Mouse (Mus musculus) liver, embryonic 12.5 days (tissue): ENCODE data around the gene Ccdc63. TPM values are rescaled to one million over a fixed set of nuclear protein-coding genes. Genes with fewer than 3 reads are reported as not detected.
A peak's percentile ranks its signal among the peaks of the same experiment; 100 is the strongest.

Experiments
- ATAC-seq: fragments of 200-750 bp; cut with Nextera tagmentation; 2 replicates; pipeline ENCODE4 v1.8.0; 2017; ENCODE audit warnings: moderate number of reproducible peaks, mild to moderate bottlenecking, moderate library complexity
- H3K27ac ChIP-seq: fragments of 300-500 bp; sonication (generic); 2 replicates; pipeline ENCODE4 v1.5.1; 2016; ENCODE audit warnings: mild to moderate bottlenecking
- H3K27me3 ChIP-seq: fragments of 300-500 bp; sonication (generic); replicated peaks from 2 replicates; pipeline ENCODE4 v1.6.1; 2016; ENCODE audit warnings: mild to moderate bottlenecking, moderate library complexity
- H3K36me3 ChIP-seq: fragments of 300-500 bp; sonication (generic); 2 replicates; pipeline ENCODE4 v1.6.1; 2016; ENCODE audit warnings: mild to moderate bottlenecking, moderate library complexity
- H3K4me1 ChIP-seq: fragments of 300-500 bp; sonication (generic); 2 replicates; pipeline ENCODE4 v1.6.1; 2016
- H3K4me2 ChIP-seq: fragments of 300-500 bp; sonication (generic); 2 replicates; pipeline ENCODE4 v1.6.1; 2016; ENCODE audit warnings: mild to moderate bottlenecking, moderate library complexity
- H3K4me3 ChIP-seq: fragments of 300-500 bp; sonication (generic); 2 replicates; pipeline ENCODE4 v1.5.1; 2016; ENCODE audit warnings: mild to moderate bottlenecking, moderate library complexity
- H3K9ac ChIP-seq: fragments of 300-500 bp; sonication (generic); 2 replicates; pipeline ENCODE4 v1.6.1; 2016; ENCODE audit warnings: mild to moderate bottlenecking, moderate library complexity
- H3K9me3 ChIP-seq: fragments of 300-500 bp; sonication (generic); replicated peaks from 2 replicates; pipeline ENCODE4 v1.6.1; 2016; ENCODE audit warnings: mild to moderate bottlenecking, moderate library complexity
- WGBS: fragments of 180-500 bp; shearing (Covaris S2); methylation state at CpG from one replicate; pipeline ENCODE4 v1.1.7; 2016; ENCODE audit not compliant: insufficient replicate concordance; 5-methylcytosine and 5-hydroxymethylcytosine counted together
- polyA plus RNA-seq: library from polyadenylated mRNA; unstranded; fragments of >200 nt; fragmentation: Nextera tagmentation; extraction: Ambion mirVana; gene quantifications from 2 replicates; pipeline ENCODE4 v1.2.1, GENCODE M21; 2016

Ccdc63 gene
- polyA plus RNA-seq, 1 experiment from 2014 or later, result not detected

DNA sequence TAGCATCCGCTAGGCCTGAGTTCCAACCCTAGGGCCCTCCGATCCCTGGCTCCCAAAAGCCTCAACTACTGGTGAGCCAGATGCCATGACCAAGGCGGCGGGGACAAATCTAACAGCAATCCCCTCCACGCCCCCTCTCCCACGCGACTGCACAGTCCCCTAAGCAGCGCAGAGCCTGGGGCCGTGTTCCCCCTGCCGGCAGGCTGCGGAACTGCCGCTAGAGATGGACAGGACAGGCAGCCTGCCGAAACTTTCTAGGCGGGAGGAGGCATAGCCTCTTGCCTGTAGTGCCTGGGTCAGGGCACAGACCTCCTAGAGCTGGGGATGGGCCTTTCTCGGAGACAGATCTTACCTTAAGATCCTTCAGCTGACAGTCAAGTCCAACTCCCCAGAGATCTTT is 49.6 kb downstream of the Ccdc63 start:
- Histone ChIP-seq H3K4me1 (no peaks in the 10 kb centered on the region), H3K4me3 (no peak overlapping the region), H3K4me2 (no peak overlapping the region), H3K27ac (no peak overlapping the region), H3K9me3 (no peaks in the 10 kb centered on the region), H3K36me3 (no peaks in the 10 kb centered on the region), H3K9ac (no peak overlapping the region), H3K27me3 (peaks cover 10% of the 10 kb centered on the region; the same call in 1 of the 2 replicates)
- WGBS, result 13% methylated on average over 15 of the region's 15 CpGs
- no peak for ATAC-seq

DNA sequence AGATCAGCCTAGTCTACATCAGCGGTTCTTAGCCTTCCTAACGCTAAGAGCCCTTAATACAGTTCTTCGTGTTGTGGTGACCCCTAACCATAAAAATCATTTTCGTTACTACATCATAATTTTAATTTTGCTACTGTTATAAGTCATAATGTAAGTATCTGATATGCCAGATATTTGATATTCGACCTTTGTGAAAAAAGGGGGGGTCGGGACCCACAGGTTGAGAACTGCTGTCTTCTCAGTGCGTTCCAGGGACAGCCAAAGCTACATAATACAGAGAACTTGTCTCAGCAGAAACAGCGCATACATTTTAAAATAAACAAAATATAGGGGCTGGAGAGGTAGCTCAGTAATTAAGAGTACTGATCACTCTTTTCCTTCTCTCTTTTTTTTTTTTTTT is 51.0 kb downstream of the Ccdc63 start:
- H3K4me1 ChIP-seq, result peaks cover 7% of the 10 kb centered on the region
- H3K4me2 ChIP-seq, result no peak overlapping the region
- no peaks in the 10 kb centered on the region for H3K9me3 ChIP-seq
- H3K27me3 ChIP-seq, result peaks cover 10% of the 10 kb centered on the region; the same call in 1 of the 2 replicates
- H3K9ac ChIP-seq, result no peak overlapping the region
- ATAC-seq, result no peak
- H3K4me3 ChIP-seq, result no peak overlapping the region
- WGBS, result 71% methylated on average over 8 of the region's 8 CpGs
- no peak overlapping the region for H3K27ac ChIP-seq
- no peaks in the 10 kb centered on the region for H3K36me3 ChIP-seq

DNA sequence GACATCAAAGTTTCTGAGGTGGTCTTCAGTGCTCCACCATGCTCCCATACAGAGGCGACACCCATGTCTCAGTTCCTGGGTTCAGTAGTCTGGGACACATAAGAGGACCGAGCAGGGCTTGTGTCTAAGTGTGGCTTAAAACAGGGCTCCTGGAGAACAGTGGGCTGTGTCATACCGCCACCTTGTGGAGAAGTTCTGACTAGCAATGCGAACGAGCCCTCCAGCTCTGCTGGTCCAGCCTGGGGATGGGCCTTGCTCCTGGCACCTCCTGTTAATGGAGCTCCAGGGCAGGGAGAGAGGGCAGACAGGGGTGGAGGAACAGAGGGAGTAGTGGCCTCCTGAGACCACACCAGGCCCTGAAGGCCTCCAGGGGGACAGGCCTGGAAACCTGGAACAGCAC is 51.7 kb downstream of the Ccdc63 start:
- H3K4me2 ChIP-seq, result no peak overlapping the region
- ATAC-seq, result no peak
- no peak overlapping the region for H3K4me3 ChIP-seq
- H3K27ac ChIP-seq, result no peak overlapping the region
- H3K4me1 ChIP-seq, result peaks cover 13% of the 10 kb centered on the region
- H3K27me3 ChIP-seq, result peaks cover 10% of the 10 kb centered on the region; the same call in 1 of the 2 replicates
- no peaks in the 10 kb centered on the region for H3K36me3 ChIP-seq
- H3K9me3 ChIP-seq, result no peaks in the 10 kb centered on the region
- no peak overlapping the region for H3K9ac ChIP-seq
- WGBS, result 3% methylated on average over 5 of the region's 5 CpGs

DNA sequence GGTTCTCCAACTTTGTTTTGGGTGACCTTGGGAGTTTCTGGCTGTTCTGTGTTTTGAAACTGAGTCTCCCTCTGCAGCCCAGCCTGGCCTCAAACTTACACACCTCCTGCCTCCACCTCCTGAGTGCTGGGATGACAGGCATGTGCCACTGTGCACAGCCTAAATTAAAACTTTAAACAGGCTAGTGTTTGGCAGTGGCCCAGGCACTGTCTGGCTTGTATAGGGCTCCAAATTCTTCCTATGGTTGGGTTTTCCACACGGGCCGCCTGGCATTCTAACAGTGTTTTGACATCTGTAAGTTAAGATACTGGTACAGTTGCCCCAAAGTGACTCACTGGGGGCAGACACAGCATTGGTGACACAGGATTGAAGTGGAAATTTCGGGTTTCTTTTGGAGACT is 54.5 kb downstream of the Ccdc63 start:
- Histone ChIP-seq H3K4me3 (no peak overlapping the region), H3K27ac (no peak overlapping the region), H3K27me3 (no peaks in the 10 kb centered on the region), H3K4me1 (peaks cover 13% of the 10 kb centered on the region), H3K9ac (no peak overlapping the region), H3K4me2 (no peak overlapping the region), H3K36me3 (no peaks in the 10 kb centered on the region), H3K9me3 (no peaks in the 10 kb centered on the region)
- ATAC-seq, result no peak
- 54% methylated on average over 3 of the region's 3 CpGs for WGBS

DNA sequence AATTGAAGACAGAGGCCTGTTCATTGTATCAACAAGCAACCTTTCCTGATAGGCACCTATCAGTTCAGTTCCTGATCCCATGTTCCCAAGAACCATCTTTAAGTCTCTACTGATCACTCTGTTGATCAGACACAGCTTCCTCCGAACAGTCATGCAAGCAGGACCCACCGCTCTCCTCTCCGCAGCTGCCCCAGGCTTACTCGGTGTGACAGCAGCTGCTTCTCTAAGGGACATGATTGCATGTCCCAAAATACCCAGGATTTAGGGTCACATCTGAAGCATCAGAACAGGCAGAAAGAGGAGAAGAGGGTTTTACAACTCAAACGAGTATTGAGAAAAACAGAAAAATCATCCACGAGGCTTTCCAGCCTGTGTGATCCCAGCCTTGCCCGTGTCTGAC is 55.3 kb downstream of the Ccdc63 start:
- 65% methylated on average over 7 of the region's 7 CpGs for WGBS
- ATAC-seq, result no peak
- 0 out of 2 replicates have a peak overlapping the region, but pooled peaks have one; percentile 4 for H3K4me2 ChIP-seq

DNA sequence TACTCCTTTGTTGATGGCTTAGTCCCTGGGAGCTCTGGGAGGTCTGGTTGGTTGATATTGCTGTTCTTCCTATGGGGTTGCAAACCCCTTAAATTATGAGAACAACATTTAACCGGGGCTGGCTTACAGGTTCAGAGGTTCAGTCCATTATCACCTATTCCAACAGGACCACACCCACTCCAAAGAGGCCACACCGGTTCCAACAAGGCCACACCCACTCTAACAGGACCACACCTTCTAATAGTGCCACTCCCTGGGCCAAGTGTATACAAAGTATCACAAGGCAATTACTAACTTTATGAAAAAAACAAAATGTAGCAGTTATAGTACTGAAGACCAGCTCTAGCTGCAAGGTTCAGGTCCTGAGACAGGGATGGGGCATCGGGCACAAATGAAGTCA is 56.2 kb downstream of the Ccdc63 start:
- no peaks in the 10 kb centered on the region for H3K36me3 ChIP-seq
- H3K4me2 ChIP-seq, result peak overlapping the region; percentile 12; the same call in 1 of the 2 replicates
- H3K27me3 ChIP-seq, result no peaks in the 10 kb centered on the region
- no peaks in the 10 kb centered on the region for H3K9me3 ChIP-seq
- no peak overlapping the region for H3K27ac ChIP-seq
- H3K9ac ChIP-seq, result no peak overlapping the region
- no peak overlapping the region for H3K4me3 ChIP-seq
- 38% methylated on average over 3 of the region's 3 CpGs for WGBS
- no peak; the same call in 1 of the 2 replicates for ATAC-seq
- peaks cover 13% of the 10 kb centered on the region for H3K4me1 ChIP-seq

More for the DNA sequence above, 55.3 kb downstream of the Ccdc63 start:
- Histone ChIP-seq H3K36me3 (no peaks in the 10 kb centered on the region), H3K9ac (no peak overlapping the region), H3K4me3 (no peak overlapping the region), H3K27me3 (no peaks in the 10 kb centered on the region), H3K27ac (no peak overlapping the region), H3K4me1 (peaks cover 13% of the 10 kb centered on the region), H3K9me3 (no peaks in the 10 kb centered on the region)

DNA sequence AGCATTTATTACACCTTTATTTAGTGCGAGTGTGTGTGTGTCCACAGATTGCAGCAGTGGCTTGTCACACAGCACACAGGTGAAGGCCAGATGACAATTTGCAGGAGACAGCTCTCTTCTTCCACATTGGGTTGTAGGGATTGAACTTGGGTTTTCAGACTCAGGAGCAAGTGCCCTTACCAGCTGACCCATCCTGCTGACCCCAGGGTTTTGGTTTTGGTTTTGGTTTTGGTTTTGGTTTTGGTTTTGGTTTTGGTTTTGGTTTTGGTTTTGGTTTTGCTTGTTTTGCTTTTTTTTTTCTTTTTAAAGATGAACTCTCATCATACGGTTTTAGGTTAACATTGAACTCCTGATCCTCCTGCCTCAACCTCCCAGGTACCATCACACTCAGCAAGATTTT is 57.3 kb downstream of the Ccdc63 start:
- Histone ChIP-seq H3K9ac (no peak overlapping the region), H3K9me3 (no peaks in the 10 kb centered on the region), H3K4me2 (no peak overlapping the region), H3K36me3 (no peaks in the 10 kb centered on the region), H3K27ac (no peak overlapping the region), H3K4me3 (no peak overlapping the region), H3K27me3 (no peaks in the 10 kb centered on the region), H3K4me1 (peaks cover 13% of the 10 kb centered on the region)
- WGBS, result 65% methylated on average over 2 of the region's 2 CpGs
- no peak for ATAC-seq

DNA sequence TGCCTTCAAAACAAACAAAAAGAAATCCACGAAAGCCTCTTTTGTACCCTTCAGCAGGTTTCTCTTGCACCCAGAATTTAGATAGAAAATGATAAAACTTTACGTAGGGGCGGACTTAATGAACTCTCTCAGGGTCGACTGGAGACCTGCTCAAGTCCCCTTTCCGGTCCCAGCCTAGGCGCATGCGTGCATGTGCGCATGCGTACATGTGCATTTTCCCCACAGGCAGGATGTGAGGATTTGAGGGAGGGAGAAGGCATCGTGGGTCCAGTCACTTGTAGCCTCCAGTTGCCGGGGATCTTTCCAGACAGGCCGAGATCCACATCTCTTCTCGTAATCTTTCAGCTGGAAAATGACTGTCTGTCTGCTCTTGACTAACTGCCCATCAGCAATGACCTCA is 59.2 kb downstream of the Ccdc63 start:
- Histone ChIP-seq H3K4me3 (no peak overlapping the region), H3K4me2 (no peak overlapping the region), H3K27me3 (no peaks in the 10 kb centered on the region), H3K36me3 (no peaks in the 10 kb centered on the region), H3K27ac (no peak overlapping the region), H3K9ac (no peak overlapping the region), H3K9me3 (no peaks in the 10 kb centered on the region), H3K4me1 (peaks cover 13% of the 10 kb centered on the region)
- ATAC-seq, result no peak
- 76% methylated on average over 13 of the region's 13 CpGs for WGBS

DNA sequence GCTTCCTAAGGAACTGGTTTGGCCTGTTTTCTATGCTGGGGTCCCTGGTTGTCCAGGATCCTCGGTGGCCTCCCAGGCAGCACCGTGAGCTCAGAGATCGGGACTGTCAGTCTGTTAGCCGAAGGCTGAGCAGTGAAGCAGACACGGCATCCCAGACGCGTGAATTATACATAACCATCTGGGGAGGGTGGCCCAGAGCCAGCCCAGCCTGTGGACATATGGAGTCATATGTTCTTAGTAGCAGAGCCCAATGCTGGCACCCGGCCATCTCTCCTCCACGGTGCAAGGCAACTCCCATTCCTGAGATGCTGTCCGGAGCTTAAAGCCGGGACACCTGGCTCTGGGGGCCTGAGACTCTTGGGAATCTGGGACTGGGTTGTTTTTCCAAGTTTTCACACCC is 59.7 kb downstream of the Ccdc63 start:
- WGBS, result 80% methylated on average over 11 of the region's 11 CpGs
- ATAC-seq, result no peak

DNA sequence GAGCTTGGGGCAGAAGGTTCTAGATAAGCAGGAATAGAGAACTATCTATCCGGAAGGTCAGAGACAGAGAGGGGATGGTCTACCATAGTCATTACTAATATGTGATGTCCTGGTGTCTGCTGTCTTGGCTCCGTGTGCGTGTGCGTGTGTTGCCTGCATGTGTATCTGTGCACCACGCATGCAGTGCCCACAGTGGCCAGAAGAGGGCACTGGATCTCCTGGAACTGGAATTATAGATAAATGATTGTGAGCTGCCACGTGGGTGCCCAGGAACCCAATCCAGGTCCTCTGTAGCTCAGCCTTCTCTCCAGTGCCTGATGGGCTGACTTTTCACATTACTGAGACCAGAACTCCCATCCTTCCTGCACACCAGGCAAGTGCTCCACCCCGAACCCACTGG is 60.8 kb downstream of the Ccdc63 start:
- Histone ChIP-seq H3K36me3 (no peaks in the 10 kb centered on the region), H3K27ac (no peak overlapping the region), H3K4me2 (no peak overlapping the region), H3K4me3 (no peak overlapping the region), H3K9ac (no peak overlapping the region), H3K27me3 (no peaks in the 10 kb centered on the region), H3K9me3 (no peaks in the 10 kb centered on the region), H3K4me1 (peaks cover 8% of the 10 kb centered on the region)
- ATAC-seq, result no peak
- 73% methylated on average over 7 of the region's 7 CpGs for WGBS

More for the DNA sequence above, 59.7 kb downstream of the Ccdc63 start:
- Histone ChIP-seq H3K36me3 (no peaks in the 10 kb centered on the region), H3K27ac (no peak overlapping the region), H3K9me3 (no peaks in the 10 kb centered on the region), H3K27me3 (no peaks in the 10 kb centered on the region), H3K4me3 (no peak overlapping the region), H3K9ac (no peak overlapping the region), H3K4me2 (no peak overlapping the region), H3K4me1 (peaks cover 13% of the 10 kb centered on the region)

DNA sequence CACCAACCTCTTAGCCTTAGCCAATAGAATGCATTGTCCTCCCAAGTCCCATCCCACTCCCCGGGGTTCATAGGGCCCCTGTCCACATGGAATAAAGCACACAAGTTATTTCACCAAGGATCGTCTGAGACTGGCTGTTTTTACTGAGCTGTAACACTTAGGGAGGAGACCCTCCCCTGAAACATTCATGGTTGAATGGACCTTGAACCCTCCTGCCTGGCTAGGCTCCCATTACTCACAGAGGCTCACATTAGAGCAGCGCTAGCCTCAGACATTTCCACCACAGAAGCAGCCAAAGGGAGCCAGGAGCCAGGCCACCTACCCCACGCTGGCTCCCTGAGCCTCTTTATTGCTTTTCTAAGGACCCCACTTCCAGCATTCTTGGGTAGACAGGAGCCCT is 63.4 kb downstream of the Ccdc63 start:
- Histone ChIP-seq H3K9me3 (no peaks in the 10 kb centered on the region), H3K4me2 (no peak overlapping the region), H3K4me1 (no peaks in the 10 kb centered on the region), H3K9ac (no peak overlapping the region), H3K27ac (no peak overlapping the region), H3K36me3 (no peaks in the 10 kb centered on the region), H3K4me3 (no peak overlapping the region), H3K27me3 (no peaks in the 10 kb centered on the region)
- ATAC-seq, result no peak
- WGBS, result 63% methylated on average over 4 of the region's 4 CpGs

DNA sequence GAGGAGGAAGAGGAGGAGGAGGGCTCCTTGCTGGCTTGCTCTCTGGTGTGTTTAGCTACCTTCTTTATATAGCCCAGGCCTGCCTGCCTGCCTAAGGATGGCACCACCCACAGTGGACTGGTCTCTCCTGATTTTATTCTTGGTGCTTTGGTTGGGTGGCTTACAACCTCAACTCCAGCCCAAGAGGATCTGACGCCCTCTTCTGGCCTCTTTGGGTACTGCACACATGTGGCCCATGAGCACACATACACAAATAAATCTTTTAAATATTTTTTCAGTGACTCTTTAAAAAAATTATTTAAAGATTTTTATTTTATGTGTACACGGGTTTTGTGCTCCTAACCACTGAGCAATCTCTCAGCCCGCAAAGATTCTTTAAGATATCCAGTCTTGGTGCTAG is 64.9 kb downstream of the Ccdc63 start:
- Histone ChIP-seq H3K27ac (no peak overlapping the region), H3K4me2 (no peak overlapping the region), H3K9me3 (no peaks in the 10 kb centered on the region), H3K9ac (no peak overlapping the region), H3K27me3 (no peaks in the 10 kb centered on the region), H3K36me3 (no peaks in the 10 kb centered on the region), H3K4me1 (no peaks in the 10 kb centered on the region), H3K4me3 (no peak overlapping the region)
- no peak for ATAC-seq
- 36% methylated on average over 3 of the region's 3 CpGs for WGBS

DNA sequence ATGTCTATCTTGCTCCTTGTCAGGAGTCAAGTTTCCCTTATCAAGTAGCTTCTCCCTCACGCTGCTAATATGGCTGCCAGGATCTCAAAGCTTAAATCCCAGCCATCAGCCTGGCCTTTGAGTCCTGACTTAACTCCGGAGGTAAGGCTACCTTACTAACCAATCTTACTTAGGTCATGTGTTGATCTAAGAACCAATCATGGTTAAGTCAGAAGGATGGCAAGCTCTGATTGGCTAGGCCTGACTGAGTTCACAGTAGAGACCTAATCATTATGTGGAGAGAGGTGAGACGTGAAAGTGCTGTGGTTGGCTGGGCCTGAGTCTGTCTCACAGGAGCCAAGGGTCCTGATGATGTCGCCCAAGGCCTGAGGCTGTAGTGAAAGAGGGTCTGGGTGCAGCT is 68.6 kb downstream of the Ccdc63 start:
- Histone ChIP-seq H3K4me1 (no peaks in the 10 kb centered on the region), H3K36me3 (no peaks in the 10 kb centered on the region), H3K9ac (no peak overlapping the region), H3K4me2 (no peak overlapping the region), H3K27ac (no peak overlapping the region), H3K4me3 (no peak overlapping the region), H3K27me3 (no peaks in the 10 kb centered on the region), H3K9me3 (no peaks in the 10 kb centered on the region)
- 57% methylated on average over 4 of the region's 4 CpGs for WGBS
- no peak for ATAC-seq
